Mouse (Mus musculus) layer of hippocampus, adult 9-11 months (tissue): ENCODE measurements at regions not wholly inside any gene's neighbourhood (a gene's known extent, or its start where the extent isn't known, plus 50 kb on each side); places are given as distances from the start of the nearest gene placed in this dataset.

Experiments used
- DNase-seq: peaks from one replicate; pipeline ENCODE4 v3.0.0; 2022

- DNase-seq: no peak
Measured at GRCm38 (mm10) chr2:160186106-160186505, 147.9 kb downstream of the Gm826 start.

DNA sequence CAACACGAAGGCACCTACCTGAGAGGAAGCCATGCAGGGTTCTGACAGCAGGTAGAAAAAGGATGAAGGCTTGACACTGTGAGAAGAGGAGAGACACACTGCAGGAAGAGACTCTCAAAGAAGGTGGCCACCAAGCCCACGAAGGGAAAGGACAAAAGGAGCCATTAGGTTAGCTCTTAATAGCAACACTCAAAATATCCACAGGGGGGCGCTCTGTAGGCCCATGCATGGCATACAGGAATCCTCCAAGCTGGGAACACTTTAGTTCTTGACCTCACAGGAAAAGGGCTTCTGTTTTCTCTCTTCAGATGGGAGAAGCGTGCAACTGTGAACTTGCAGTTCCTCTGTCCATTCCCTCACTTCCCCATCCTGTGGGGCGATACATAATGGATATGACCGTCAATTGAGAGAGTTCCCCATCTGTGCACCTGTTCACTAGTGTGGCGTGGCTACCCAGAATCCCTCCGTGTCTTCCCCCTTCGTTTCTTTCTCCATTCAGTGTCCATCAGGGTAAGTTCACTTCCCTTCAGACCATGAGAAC is 162.9 kb downstream of the Gm826 start:
- DNase-seq: peak; percentile 34

DNA sequence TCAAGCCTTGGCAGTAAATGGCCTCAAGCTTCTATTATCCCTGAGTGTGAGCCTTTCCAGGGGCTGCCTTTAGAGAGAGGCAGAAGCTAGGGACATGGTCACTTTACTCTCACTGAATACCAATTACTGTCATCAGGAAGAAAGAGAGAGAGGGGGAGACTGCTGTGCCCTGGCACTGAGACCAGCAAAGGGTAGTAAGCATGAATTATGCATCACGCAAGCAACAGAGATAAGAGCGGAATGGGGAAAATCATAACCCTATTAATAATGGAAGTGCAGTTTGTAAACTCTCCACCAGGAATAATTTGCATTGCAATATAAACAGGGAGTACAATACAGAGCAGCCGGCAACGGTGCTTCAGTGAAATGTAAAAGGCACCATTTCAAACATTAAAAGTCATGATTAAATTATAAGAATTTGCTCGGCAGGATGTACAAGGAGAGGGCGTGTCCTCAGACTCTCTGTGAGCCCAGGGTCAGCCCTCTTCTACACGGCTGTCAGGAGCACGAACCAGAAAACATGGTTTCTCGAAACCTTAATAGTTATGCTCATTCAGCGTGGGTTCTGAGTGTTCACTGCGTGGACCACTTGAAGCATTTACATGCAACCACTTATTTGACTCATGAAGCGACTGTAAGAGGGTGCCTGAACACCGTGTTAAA is 175.2 kb downstream of the Gm826 start:
- DNase-seq: no peak

- DNase-seq: no peak
Measured at GRCm38 (mm10) chr2:160153781-160154180, 180.2 kb downstream of the Gm826 start.

DNA sequence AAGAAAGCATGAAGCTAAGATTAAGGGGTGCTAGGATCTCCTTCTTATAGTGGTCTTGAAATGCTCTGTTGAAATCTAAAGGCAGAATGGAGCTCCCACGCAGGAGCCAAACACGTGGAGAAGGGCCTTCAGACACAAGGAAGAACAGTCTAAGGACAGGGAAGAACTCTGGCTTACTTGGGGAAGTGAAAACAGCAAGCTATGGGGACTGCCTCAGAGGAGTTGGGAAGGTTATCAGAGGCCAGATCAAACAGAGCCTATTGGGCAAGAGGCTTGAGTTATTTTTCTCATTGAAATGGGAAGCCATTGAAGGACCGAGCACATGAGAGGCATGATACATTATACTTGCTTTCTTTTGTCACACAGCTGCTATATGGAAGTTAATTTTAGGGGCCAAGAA is 181.9 kb downstream of the Gm826 start:
- DNase-seq: peak; percentile 74

DNA sequence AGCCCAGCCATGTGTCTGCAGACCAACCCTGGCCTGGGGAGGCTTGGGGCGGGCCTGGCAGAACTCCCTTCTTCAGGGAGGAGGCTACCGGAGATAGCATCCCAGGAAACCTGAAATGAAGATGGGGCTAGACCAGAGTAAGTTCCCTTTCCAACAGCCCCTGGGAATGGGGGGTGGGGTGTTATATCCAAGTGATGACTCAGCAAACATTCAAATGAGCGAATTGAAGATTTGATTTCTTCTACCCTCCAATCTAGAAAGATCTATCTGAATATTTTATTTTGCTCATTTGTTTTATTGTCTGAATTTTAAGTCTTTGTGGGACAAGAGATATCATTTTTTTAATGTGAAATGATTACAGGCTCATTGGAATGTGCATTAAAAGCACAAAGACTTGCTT is 185.0 kb downstream of the Gm826 start:
- DNase-seq: no peak

DNA sequence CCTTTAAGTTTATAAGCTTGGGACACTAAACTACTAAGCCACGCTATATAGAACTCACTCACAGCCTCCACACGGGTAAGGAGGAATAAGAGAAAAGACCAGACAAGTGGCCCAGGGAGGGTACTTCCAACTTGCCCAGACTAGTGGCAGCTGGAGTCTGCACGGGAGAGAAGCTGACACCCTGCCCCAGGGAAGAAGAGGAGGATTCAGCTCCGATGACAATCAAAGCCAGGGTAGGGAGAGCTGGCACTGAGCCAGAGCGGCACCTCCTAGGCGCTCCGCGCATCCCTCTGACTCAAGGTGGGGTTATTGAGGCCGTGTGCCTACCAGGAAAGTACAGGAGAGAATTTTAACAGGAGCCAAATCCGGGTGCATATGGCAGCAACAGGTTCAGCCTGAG is 185.4 kb downstream of the Gm826 start:
- no peak for DNase-seq

DNA sequence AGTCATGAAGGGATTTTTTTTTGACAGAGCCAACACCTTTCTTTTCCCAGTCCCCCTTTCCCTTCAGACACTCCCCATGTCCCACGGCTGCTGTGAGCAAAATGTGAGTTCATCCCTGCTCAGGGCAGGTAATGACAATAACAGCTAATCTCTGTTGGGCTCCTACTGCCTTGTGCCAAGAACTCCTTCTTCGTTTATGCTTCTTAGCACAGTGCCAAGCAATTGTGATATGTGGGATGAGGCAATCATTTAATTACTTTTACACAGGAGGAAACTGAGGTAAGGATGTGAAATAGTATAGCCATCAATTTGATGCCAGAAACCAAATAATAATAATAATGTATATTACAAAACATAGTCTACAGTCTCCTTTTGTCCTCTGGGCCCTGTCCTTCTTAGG is 185.9 kb downstream of the Gm826 start:
- no peak for DNase-seq

DNA sequence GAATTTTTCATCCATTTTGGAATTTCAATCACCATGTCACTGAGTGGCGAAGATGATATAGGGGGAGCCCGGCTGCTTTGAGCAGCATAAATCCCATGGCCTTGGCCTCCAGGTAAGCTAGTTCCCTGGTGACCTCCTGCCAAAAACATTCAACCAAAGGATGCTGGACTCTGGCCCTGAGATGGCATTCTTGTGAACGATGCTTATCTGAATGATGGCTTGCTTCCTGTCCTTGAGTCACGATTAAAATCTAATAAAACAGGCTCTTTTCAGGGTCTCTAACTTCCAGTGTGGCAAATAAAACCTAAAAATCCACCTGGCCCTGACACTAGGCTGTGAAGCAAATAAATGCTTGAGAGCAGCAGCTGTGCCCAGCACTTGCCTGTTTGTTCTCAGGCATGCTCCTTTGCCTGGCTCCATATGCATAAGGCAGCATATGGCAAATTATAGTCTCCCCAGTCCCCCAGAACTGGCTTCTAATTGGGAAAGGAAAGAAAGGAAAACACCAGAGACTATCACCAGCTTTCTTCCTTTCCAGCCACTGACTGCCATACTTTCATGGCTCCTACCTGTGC is 193.7 kb downstream of the Gm826 start:
- DNase-seq: no peak

GRCm38 (mm10) chr2:160138091-160138490 is 195.9 kb downstream of the Gm826 start:
- no peak for DNase-seq

- no peak for DNase-seq
Measured at GRCm38 (mm10) chr2:160131797-160132196, 202.2 kb downstream of the Gm826 start.

GRCm38 (mm10) chr2:160131386-160131785 is 202.6 kb downstream of the Gm826 start:
- DNase-seq: no peak

GRCm38 (mm10) chr2:160117148-160117547 is 216.8 kb downstream of the Gm826 start:
- no peak for DNase-seq

DNA sequence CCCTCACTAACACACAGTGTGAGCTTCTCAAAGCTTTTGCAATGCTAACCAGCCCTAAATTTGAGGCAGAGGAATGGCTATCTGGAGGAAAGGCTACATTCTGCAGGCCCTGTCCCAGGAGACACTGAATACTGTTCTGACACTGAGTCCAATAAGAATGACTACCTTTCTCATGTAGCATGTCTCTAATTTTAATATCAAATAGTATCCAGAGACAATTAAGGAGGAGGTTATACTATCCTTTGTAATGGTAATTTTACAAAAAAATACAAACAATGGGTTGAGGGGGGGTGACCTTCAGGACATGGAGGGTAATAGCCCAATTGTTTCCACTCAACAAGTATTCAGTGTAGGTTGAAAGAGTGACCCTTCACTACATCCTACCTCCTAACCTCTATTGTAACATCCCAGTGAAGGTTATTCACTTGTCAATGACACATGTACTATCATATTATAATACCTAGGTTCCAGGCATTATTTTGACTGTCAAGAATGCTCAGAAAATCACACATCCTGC is 222.7 kb downstream of the Gm826 start:
- no peak for DNase-seq

DNA sequence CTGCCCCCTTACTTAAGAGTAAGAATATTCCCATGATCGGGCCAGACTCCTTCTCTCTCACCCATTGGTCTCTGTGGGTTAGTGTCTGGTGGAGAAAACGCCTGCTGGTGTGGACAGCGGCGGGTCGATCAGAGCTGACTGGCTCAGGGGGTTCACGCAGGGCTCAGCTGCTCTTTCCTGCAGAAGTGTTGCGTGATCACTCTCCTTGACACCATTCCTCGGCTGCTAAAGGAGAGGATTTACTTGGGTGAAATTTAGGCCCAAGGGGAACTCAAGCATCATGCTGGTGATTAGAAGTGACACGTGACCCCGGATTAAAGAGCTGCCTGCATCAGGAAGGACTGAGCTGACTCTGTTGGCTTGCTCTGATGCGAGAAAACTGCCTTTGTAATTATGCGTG is 240.9 kb downstream of the Gm826 start:
- DNase-seq: no peak

DNA sequence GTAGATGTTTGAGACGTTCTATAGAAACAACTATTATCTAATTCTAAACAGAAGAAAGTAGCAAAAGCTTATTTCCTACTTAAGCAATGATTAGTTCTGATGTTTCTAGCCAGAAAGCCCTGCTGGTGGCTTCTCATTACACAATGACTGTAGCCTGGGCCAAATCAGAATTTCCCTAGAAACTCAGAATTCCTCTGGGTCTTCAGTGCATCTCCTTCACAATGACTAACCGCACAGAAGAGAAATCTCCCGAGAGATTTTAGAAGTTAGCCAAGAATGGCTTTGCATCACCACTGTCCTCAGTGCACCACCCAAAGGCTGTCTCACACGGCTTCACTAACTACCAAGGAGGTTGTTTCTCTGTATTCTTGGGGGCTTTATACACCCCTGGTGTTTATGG is 248.0 kb downstream of the Gm826 start:
- DNase-seq: no peak

- DNase-seq: no peak
Measured at GRCm38 (mm10) chr2:160083674-160084073, 250.3 kb downstream of the Gm826 start.

DNA sequence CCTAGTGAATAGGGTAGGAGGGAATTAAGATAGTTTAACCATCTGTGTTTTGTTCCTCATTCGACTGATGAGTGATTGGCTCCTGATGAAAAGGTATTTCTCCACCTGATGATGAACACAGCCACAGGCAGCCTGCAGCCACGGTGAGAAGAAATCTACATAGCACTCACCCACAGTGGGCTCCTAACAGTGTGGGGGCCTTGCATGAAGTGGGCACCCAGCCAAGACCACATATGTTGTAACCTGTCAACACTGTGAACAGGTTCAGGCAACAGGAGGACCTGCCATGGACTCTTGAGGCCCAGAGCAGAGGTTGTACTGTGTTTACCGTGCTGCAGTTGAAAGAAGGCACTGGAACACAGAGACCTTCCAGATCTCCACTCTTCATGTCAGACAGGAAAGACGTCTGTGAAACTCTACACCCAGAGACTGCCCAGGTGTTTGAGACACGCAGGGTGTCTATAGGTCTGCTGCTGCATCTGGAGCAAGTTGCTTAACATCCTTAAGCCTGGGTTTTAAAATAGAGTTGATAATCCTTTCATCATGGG is 251.8 kb downstream of the Gm826 start:
- no peak for DNase-seq

DNA sequence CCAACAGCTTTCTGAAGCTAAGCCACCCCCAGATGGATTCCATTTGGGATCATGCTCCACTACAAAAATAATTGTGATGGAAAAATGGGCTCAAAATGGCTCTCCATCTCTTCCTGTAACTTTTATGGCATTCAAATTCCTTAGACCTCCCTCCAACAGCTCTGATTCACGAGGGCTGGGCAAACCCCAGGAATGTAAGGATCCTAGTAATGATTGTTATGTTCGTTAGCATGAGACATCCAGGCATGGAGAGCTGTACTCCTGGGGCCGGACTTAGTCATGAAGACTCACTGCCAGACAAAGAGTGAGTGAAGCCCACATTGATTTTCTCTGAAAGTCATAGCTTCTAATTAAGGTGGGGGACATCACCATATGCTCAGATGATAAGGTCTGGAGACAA is 258.3 kb downstream of the Gm826 start:
- DNase-seq: no peak

- DNase-seq: no peak
Measured at GRCm38 (mm10) chr2:160070441-160070840, 263.5 kb downstream of the Gm826 start.

DNA sequence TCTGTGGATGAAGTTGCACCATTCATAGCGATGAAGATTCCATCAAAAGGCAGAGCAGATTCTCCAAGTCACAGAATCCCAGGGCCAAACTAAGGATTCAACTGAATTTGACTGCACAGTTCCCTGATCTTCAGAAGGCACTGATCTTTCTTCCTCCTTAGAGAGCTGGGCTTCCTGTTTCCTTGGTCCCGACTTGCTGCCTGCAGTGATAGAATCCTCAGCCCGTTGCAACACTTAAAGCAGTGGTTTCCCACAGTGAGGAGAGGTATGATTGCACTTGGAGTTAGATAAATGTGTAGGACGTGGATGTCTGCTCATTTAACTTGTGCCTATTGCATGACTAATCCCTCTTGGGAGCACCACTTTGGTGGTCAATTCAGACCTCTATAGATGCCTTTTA is 265.2 kb downstream of the Gm826 start:
- DNase-seq: no peak

GRCm38 (mm10) chr2:160067904-160068303 is 266.1 kb downstream of the Gm826 start:
- DNase-seq: no peak

GRCm38 (mm10) chr2:160066491-160067303 is 267.3 kb downstream of the Gm826 start:
- no peak for DNase-seq
